Mouse (Mus musculus) myocyte (in vitro differentiated cells): Measurements from ENCODE around the gene Gm49425. TPM values are rescaled to one million over a fixed set of nuclear protein-coding genes. Genes with fewer than 3 reads are reported as not detected.
A peak's percentile ranks its signal among the peaks of the same experiment; 100 is the strongest.

Experiments
- H3K27me3 ChIP-seq: one replicate; pipeline ENCODE4 v1.6.1; 2011; ENCODE audit not compliant: control insufficient read depth, insufficient read depth, insufficient read length
- H3K36me3 ChIP-seq: one replicate; pipeline ENCODE4 v1.6.1; 2011; ENCODE audit not compliant: control insufficient read depth, insufficient read depth
- H3K4me2 ChIP-seq: one replicate; pipeline ENCODE4 v1.6.1; 2011; ENCODE audit warnings: low read depth, control low read depth
- H3K4me3 ChIP-seq: one replicate; pipeline ENCODE4 v1.5.1; 2011; ENCODE audit warnings: mild to moderate bottlenecking, control low read depth, moderate library complexity
- H3K79me2 ChIP-seq: one replicate; pipeline ENCODE4 v1.6.1; 2011; ENCODE audit not compliant: control insufficient read depth, insufficient read depth
- H3ac ChIP-seq: one replicate; pipeline ENCODE4 v1.6.1; 2011; ENCODE audit not compliant: control insufficient read depth, insufficient read length
- CEBPB ChIP-seq: IDR thresholded peaks from 2 replicates; pipeline ENCODE4 v1.6.1; 2011; ENCODE audit warnings: mild to moderate bottlenecking, moderate library complexity; ENCODE audit not compliant: poor library complexity, insufficient read depth, severe bottlenecking
- E2F4 ChIP-seq: IDR thresholded peaks from one replicate; pipeline ENCODE4 v1.6.1; 2011; ENCODE audit warnings: mild to moderate bottlenecking, control low read depth, moderate library complexity; ENCODE audit not compliant: insufficient read depth
- MAX ChIP-seq: IDR thresholded peaks from one replicate; pipeline ENCODE4 v1.6.1; 2011; ENCODE audit warnings: low read depth, mild to moderate bottlenecking, control low read depth
- MYOD1 ChIP-seq, 3 experiments: IDR thresholded peaks; one replicate each; pipeline ENCODE4 v1.6.1; 2011; ENCODE audit warnings: control low read depth in 2 of 3, low read depth in 2 of 3, mild to moderate bottlenecking in 2 of 3, moderate library complexity in 1 of 3; ENCODE audit not compliant: insufficient read length in 2 of 3, control insufficient read depth in 1 of 3
- MYOG ChIP-seq, 3 experiments: IDR thresholded peaks; one replicate each; pipeline ENCODE4 v1.6.1; 2011; ENCODE audit warnings: control low read depth in 2 of 3, low read depth in 2 of 3, mild to moderate bottlenecking in 2 of 3; ENCODE audit not compliant: insufficient read length in 2 of 3, control insufficient read depth in 1 of 3, insufficient read depth in 1 of 3
- POLR2A ChIP-seq: IDR thresholded peaks from one replicate; pipeline ENCODE4 v1.6.1; 2011; ENCODE audit warnings: low read depth, mild to moderate bottlenecking, control low read depth, moderate library complexity; ENCODE audit not compliant: insufficient read length
- POLR2AphosphoS2 ChIP-seq: IDR thresholded peaks from one replicate; pipeline ENCODE4 v1.6.1; 2011; ENCODE audit warnings: low read depth, control low read depth; ENCODE audit not compliant: insufficient read length
- REST ChIP-seq: IDR thresholded peaks from one replicate; pipeline ENCODE4 v1.6.1; 2011; ENCODE audit warnings: mild to moderate bottlenecking, control low read depth, moderate library complexity; ENCODE audit not compliant: insufficient read depth, insufficient read length
- SRF ChIP-seq: IDR thresholded peaks from one replicate; pipeline ENCODE4 v1.6.1; 2011; ENCODE audit warnings: low read depth; ENCODE audit not compliant: control insufficient read depth, insufficient read length
- TCF12 ChIP-seq: IDR thresholded peaks from one replicate; pipeline ENCODE4 v1.6.1; 2011; ENCODE audit warnings: mild to moderate bottlenecking, control low read depth; ENCODE audit not compliant: poor library complexity, insufficient read depth, severe bottlenecking
- TCF3 ChIP-seq: IDR thresholded peaks from one replicate; pipeline ENCODE4 v1.6.1; 2011; ENCODE audit warnings: low read depth, control low read depth; ENCODE audit not compliant: insufficient read length
- USF1 ChIP-seq: IDR thresholded peaks from one replicate; pipeline ENCODE4 v1.6.1; 2011; ENCODE audit warnings: low read depth, mild to moderate bottlenecking, control low read depth, moderate library complexity
- polyA plus RNA-seq: library from polyadenylated mRNA; unstranded; fragments of >200 nt; fragmentation: generic; extraction: Trizol; gene quantifications from one replicate; pipeline ENCODE4 v1.2.1, GENCODE M21; 2012; ENCODE audit warnings: missing spikeins

The Gm49425 gene
- polyA plus RNA-seq, 1 experiment: not detected

- H3K79me2 ChIP-seq: no peaks in the 10 kb centered on the region
- H3K27me3 ChIP-seq: peaks cover 31% of the 10 kb centered on the region
- H3K4me3 ChIP-seq: no peak overlapping the region
- no peak overlapping the region for H3K4me2 ChIP-seq
- TF ChIP-seq POLR2A (no peak), TCF3 (no peak), MYOG (IDR thresholded peaks at IDR 0.05; ENCODE audit: control insufficient read depth in 1 of 3, insufficient read depth in 1 of 3, insufficient read length in 2 of 3, low read depth in 2 of 3) (no peak)
- H3K36me3 ChIP-seq: no peaks in the 10 kb centered on the region
- no peak overlapping the region for H3ac ChIP-seq
Observed at GRCm38 (mm10) chr15:101508247-101508646, 8.8 kb downstream of the Gm49425 start.

- TF ChIP-seq POLR2AphosphoS2: no peak
- TF ChIP-seq E2F4: no peak
- TF ChIP-seq MYOG (IDR thresholded peaks at IDR 0.05; ENCODE audit: control insufficient read depth in 1 of 3, insufficient read depth in 1 of 3, insufficient read length in 2 of 3, low read depth in 2 of 3): no peak
- TF ChIP-seq POLR2A: no peak
- TF ChIP-seq USF1: no peak
- TF ChIP-seq MAX: no peak
- no peak for TF ChIP-seq SRF
- no peak for TF ChIP-seq TCF12
- no peak for TF ChIP-seq REST
- no peak for TF ChIP-seq MYOD1 (IDR thresholded peaks at IDR 0.05; ENCODE audit: control insufficient read depth in 1 of 3, insufficient read length in 2 of 3, low read depth in 2 of 3)
- TF ChIP-seq TCF3: no peak
- Histone ChIP-seq H3K27me3 (peaks cover 35% of the 10 kb centered on the region), H3K36me3 (no peaks in the 10 kb centered on the region), H3K4me2 (no peak overlapping the region), H3K79me2 (no peaks in the 10 kb centered on the region), H3K4me3 (no peak overlapping the region), H3ac (no peak overlapping the region)
Observed at GRCm38 (mm10) chr15:101506896-101507758, 9.9 kb downstream of the Gm49425 start.

GRCm38 (mm10) chr15:101497181-101497580 is 19.9 kb downstream of the Gm49425 start:
- Histone ChIP-seq H3K79me2 (no peaks in the 10 kb centered on the region), H3K4me3 (no peak overlapping the region), H3K4me2 (no peak overlapping the region), H3ac (no peak overlapping the region), H3K27me3 (peaks cover 36% of the 10 kb centered on the region), H3K36me3 (no peaks in the 10 kb centered on the region)
- TF ChIP-seq MYOD1 (IDR thresholded peaks at IDR 0.05; ENCODE audit: control insufficient read depth in 1 of 3, insufficient read length in 2 of 3, low read depth in 2 of 3) (no peak), E2F4 (no peak), MAX (no peak), TCF12 (no peak), TCF3 (no peak), POLR2A (no peak), CEBPB (no peak)

- no peak overlapping the region for H3K4me3 ChIP-seq
- no peaks in the 10 kb centered on the region for H3K79me2 ChIP-seq
- H3K27me3 ChIP-seq: peaks cover 43% of the 10 kb centered on the region
- TF ChIP-seq REST (no peak), MYOD1 (IDR thresholded peaks at IDR 0.05; ENCODE audit: control insufficient read depth in 1 of 3, insufficient read length in 2 of 3, low read depth in 2 of 3) (no peak), POLR2AphosphoS2 (no peak)
- H3ac ChIP-seq: no peak overlapping the region
- no peak overlapping the region for H3K4me2 ChIP-seq
- H3K36me3 ChIP-seq: no peaks in the 10 kb centered on the region
Observed at GRCm38 (mm10) chr15:101495266-101495665, 21.8 kb downstream of the Gm49425 start.

GRCm38 (mm10) chr15:101494203-101494602 is 22.9 kb downstream of the Gm49425 start:
- H3K4me3 ChIP-seq: no peak overlapping the region
- TF ChIP-seq E2F4 (no peak), CEBPB (no peak), TCF12 (no peak), USF1 (no peak), SRF (no peak), REST (no peak), POLR2AphosphoS2 (no peak), MYOG (IDR thresholded peaks at IDR 0.05; ENCODE audit: control insufficient read depth in 1 of 3, insufficient read depth in 1 of 3, insufficient read length in 2 of 3, low read depth in 2 of 3) (peak in 2 of 3 experiments; percentile 53 to 74), POLR2A (no peak), MYOD1 (IDR thresholded peaks at IDR 0.05; ENCODE audit: control insufficient read depth in 1 of 3, insufficient read length in 2 of 3, low read depth in 2 of 3) (peak in 2 of 3 experiments; percentile 35 to 59), MAX (no peak), TCF3 (peak; percentile 83)
- H3K27me3 ChIP-seq: peaks cover 54% of the 10 kb centered on the region
- H3K79me2 ChIP-seq: no peaks in the 10 kb centered on the region
- no peaks in the 10 kb centered on the region for H3K36me3 ChIP-seq
- no peak overlapping the region for H3ac ChIP-seq
- no peak overlapping the region for H3K4me2 ChIP-seq
